Mouse (Mus musculus): ENCODE data around the gene Pcare. TPM values are rescaled to one million over a fixed set of nuclear protein-coding genes. Genes with fewer than 3 reads are reported as not detected.

Pcare gene
- polyA plus RNA-seq (2014; fragmentation: Illumina TruSeq; extraction: RNeasy Lipid Tissue Mini Kit (QIAGEN cat#74804); ENCODE audit: low read depth, low replicate concordance) = not detected

DNA sequence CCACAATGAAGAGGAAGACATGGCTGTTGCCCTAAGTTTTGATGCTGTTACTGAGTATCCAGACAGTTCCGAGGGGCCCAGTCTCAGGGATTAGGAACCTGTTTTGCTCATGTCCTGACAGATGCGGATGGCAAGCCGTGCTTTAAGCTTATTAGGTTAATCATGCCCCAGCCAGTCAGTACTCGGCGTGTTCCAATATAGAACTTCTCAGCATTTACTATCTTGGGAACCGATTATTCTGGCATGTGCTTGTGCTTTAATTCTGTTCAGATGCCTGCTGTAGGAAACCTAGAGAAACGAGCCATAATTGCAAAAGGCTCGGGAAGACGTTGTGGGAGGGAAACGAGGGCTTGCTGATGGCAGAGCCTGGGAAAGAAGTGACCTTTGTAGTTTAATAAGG, at the start of gene Pcare:
Gene Pcare, minus strand, starts transcription at position 64 of the 400 bp plus-strand sequence.

DNA sequence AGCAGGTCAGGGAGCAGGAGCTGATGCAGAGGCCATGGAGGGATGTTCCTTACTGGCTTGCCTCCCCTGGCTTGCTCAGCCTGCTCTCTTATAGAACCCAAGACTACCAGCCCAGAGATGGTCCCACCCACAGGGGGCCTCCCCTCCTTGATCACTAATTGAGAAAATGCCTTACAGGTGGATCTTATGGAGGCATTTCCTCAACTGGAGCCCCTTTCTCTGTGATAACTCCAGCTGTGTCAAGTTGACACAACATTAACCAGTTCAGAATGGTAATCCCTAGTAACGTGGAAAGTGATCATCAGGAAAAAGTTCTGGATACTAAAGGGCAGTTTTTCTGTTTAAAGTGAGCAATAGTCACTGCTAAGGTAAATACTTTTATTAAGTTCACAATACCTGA, 15.5 kb upstream of the Pcare start, which contains the start of gene Clip4:
Gene Clip4, plus strand, starts transcription at position 301 of the 400 bp plus-strand sequence.

Other genes starting within 250 kb of the Pcare start
- 0.49 TPM for gene Ndc80, start 226.0 kb downstream of the Pcare start, polyA plus RNA-seq (2014; fragmentation: Illumina TruSeq; extraction: RNeasy Lipid Tissue Mini Kit (QIAGEN cat#74804); ENCODE audit: low read depth, low replicate concordance)
- gene Spdya, start 200.8 kb downstream of the Pcare start, polyA plus RNA-seq (2014; fragmentation: Illumina TruSeq; extraction: RNeasy Lipid Tissue Mini Kit (QIAGEN cat#74804); ENCODE audit: low read depth, low replicate concordance) = 0.69 TPM
- 64.6 TPM for gene Wdr43, start 137.0 kb downstream of the Pcare start, polyA plus RNA-seq (2014; fragmentation: Illumina TruSeq; extraction: RNeasy Lipid Tissue Mini Kit (QIAGEN cat#74804); ENCODE audit: low read depth, low replicate concordance)
- gene Togaram2, start 79.6 kb downstream of the Pcare start, polyA plus RNA-seq (2014; fragmentation: Illumina TruSeq; extraction: RNeasy Lipid Tissue Mini Kit (QIAGEN cat#74804); ENCODE audit: low read depth, low replicate concordance) = not detected
- gene Clip4, start 15.6 kb upstream of the Pcare start, polyA plus RNA-seq (2014; fragmentation: Illumina TruSeq; extraction: RNeasy Lipid Tissue Mini Kit (QIAGEN cat#74804); ENCODE audit: low read depth, low replicate concordance) = 19.3 TPM